Mouse (Mus musculus): ENCODE data around the gene Dbn1.

DNA sequence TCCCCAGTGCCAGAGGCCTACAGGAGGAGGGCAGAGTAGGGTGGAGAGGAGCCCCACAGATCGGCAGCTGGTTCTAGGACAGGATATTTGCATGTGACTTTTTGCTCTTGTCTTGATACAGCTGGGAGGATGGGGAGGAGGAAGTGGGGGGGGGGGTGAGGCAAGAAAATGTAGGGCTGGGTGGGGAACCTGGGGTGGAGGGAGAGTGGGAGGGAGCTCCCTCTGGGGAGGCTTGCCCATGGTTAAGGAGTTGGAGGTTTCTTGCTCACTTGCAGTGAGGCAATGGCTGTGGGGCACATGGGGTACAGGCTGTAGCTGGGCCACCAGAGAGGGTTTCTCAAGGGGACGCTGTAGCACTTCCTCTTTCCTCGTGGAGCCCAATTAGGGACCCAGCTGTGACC, 40.4 kb downstream of the Dbn1 start:
- no peak for TF ChIP-seq EP300 (IDR thresholded peaks at IDR 0.05)
- no peak for TF ChIP-seq CTCF (IDR thresholded peaks at IDR 0.05)
